Mouse (Mus musculus): ENCODE measurements around the gene Gabrq.

Gabrq gene

DNA sequence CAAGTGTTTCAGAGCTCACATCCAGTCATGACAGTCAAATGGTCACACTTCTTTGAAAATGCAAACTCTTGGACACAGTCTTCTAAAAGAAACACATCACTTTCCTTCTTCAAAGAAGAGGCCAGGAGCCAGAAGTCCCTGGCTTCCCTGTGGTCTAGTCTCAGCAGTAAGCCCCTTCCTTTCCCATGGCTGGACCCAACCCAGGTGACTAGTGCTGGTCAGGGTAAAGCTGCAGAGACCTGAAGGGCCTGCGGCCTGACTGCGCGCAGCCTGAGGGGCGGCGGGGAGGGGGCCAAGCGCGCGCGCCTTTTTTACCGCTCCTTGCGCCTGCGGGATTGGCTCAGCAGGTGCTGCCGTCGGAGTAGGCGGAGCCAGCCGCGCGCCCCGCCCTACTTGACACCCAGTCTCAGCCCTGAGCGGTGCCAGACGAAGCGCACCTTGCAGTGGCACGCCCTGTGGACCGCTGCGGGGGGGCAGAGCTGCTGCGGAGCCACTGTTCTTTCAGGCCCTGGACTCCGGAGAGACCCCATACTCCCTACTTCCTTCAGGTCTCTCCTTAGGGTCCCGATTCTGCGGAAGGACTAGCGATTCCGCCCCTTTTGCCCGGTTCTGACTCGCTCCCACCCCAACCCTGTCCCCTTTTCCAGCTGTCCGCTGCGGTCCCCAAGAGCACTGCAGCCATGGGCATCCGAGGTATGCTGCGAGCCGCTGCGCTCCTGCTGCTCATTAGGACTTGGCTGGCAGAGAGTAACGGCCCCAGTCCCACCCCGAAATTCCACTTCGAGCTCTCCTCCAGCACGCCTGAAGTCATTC is at the start of gene Gabrq:
Gene Gabrq (plus strand): TSS at position 403 of the 813 bp plus-strand sequence.
- DNase-seq: peak; percentile 26

DNA sequence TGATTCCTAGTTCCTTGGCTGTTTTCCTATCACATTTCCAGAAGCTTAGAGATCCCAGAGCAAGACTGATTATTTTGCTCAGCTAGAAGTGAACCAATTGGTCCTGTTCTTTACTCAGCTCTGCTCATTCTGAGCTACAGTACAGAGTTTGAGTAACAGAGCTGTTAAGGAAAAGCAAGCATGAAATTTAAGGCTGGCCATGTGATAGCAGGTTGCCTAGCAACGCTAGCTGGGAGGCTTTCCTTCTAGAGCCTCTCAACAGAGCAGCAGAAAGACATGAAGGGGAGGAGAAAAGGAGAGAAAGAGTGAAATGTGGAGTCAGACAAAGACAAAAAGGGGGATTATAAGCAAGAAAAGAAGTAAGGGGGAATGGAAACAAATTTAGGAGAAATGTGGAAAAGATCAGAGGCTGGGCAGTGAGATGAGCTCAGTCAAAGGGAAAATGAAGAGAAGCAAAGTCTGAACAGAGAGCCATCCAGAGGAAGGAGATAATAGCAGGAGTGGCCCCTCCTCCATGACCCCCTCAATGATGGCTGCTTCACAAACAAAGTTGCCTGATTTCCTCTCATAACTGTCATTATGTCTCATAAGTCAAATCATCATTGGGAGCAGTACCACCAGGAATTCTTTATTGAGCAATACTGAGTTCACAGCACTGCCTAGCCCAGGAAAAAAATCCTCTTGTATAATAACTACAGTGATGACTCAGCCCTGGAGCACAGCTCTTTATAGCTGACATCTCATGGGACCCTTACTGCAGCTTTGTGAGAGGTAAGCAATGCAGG is 36.0 kb upstream of the Gabrq start:
- peak; percentile 4 for DNase-seq

DNA sequence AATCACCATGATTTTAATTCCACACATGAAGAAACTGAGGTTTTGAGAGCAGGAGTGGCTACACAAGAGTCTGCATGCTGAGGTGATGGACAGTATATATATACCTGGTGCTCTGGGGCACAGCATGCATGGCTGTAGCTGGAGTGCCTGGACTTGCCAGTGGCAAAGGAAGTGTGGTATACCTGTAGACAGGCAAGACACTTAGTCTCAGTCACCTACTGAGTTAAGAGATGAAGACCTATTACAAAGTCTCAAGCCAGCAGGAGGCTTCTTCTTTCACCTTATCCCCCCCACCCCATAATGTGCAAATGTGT is 35.5 kb upstream of the Gabrq start:
- no peak for DNase-seq

DNA sequence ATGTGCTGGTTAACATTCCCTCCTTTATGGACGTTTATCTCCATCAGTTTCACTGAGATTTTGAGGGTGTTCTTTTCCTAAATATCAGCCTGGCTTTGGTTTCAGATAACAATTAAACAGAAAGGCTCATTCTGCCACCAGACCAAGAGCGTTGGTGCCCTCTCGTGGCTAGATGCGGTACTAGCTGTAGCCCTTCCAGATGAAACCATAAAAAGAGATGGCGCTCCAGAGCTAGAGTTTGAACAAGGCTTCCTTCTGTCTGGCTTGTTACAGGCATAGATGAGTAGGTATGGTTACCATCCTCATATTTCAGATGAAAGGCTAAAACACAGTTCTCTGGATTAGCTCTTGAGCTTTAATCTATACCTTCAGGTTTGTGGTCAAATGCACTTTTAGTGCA is 5.4 kb upstream of the Gabrq start:
- DNase-seq: peak; percentile 87

DNA sequence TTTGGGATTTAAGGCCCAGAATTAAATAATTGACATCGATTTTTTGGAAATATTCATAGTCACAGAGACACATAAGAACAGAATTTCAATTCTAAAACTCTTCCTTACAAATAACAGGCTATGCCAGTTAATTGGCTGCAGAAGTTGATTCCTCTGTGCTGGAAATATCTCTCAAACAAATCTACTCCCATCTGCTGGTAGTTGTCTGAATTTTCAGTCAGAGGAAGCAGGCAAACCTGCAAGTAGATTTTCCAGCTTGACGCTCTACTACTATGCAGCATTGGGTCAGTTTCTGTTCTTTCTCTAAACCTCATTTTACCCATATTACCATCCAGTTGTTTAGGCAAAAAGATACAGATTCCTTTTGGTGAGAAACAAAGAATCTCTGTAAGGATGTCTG is 1.7 kb upstream of the Gabrq start:
- no peak for DNase-seq

DNA sequence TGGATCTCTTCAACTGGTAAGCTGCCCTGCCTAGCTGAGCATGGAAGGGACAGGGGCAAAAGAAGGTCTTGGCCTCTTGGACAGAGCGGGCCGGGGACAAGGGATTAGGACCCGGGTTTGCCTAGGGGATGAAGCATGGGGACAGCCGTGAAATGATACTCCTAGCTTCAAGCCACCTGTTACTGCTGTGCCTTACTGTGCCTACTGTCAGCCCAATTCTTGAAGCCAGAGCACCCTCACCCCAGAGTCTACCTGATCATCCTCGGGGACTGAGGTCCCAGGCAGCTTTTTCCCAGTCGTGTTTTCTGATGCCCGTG is 569 bp downstream of the Gabrq start:
- DNase-seq: no peak
